Mouse (Mus musculus) heart, embryonic 13.5 days (tissue): ENCODE measurements around the gene Tmem235. TPM values are rescaled to one million over a fixed set of nuclear protein-coding genes. Genes with fewer than 3 reads are reported as not detected.

Source experiments
- ATAC-seq: fragments of 200-750 bp; cut with Nextera tagmentation; 2 replicates; pipeline ENCODE4 v1.8.0; 2017; ENCODE audit warnings: moderate TSS enrichment; ENCODE audit not compliant: insufficient number of reproducible peaks, low FRiP score, low TSS enrichment; ENCODE audit errors: extremely low read depth
- H3K27ac ChIP-seq: fragments of 300-500 bp; sonication (generic); replicated peaks from 2 replicates; pipeline ENCODE4 v1.5.1; 2015; ENCODE audit warnings: moderate library complexity, mild to moderate bottlenecking, inconsistent platforms
- H3K27me3 ChIP-seq: fragments of 300-500 bp; sonication (generic); replicated peaks from 2 replicates; pipeline ENCODE4 v1.6.1; 2015; ENCODE audit warnings: mild to moderate bottlenecking, inconsistent platforms
- H3K36me3 ChIP-seq: fragments of 300-500 bp; sonication (generic); 2 replicates; pipeline ENCODE4 v1.6.1; 2015; ENCODE audit warnings: mild to moderate bottlenecking, inconsistent platforms
- H3K4me1 ChIP-seq: fragments of 300-500 bp; sonication (generic); 2 replicates; pipeline ENCODE4 v1.6.1; 2015; ENCODE audit warnings: inconsistent platforms
- H3K4me2 ChIP-seq: fragments of 300-500 bp; sonication (generic); 2 replicates; pipeline ENCODE4 v1.6.1; 2015; ENCODE audit warnings: inconsistent platforms, mild to moderate bottlenecking, moderate library complexity
- H3K4me3 ChIP-seq: fragments of 300-500 bp; sonication (generic); 2 replicates; pipeline ENCODE4 v1.5.1; 2015; ENCODE audit warnings: moderate library complexity, mild to moderate bottlenecking, inconsistent platforms
- H3K9ac ChIP-seq: fragments of 300-500 bp; sonication (generic); 2 replicates; pipeline ENCODE4 v1.6.1; 2015; ENCODE audit warnings: inconsistent platforms, mild to moderate bottlenecking, moderate library complexity
- H3K9me3 ChIP-seq: fragments of 300-500 bp; sonication (generic); 2 replicates; pipeline ENCODE4 v1.6.1; 2016; ENCODE audit warnings: inconsistent platforms
- WGBS: fragments of 180-500 bp; shearing (Covaris S2); methylation state at CpG from one replicate; pipeline ENCODE4 v1.1.7; 2015; ENCODE audit warnings: mixed read lengths; 5-methylcytosine and 5-hydroxymethylcytosine counted together
- polyA plus RNA-seq: library from polyadenylated mRNA; unstranded; fragments of >200 nt; fragmentation: Nextera tagmentation; extraction: Ambion mirVana; gene quantifications from 2 replicates; pipeline ENCODE4 v1.2.1, GENCODE M21; 2015

The Tmem235 gene
- polyA plus RNA-seq, 1 experiment from 2014 or later = not detected

DNA sequence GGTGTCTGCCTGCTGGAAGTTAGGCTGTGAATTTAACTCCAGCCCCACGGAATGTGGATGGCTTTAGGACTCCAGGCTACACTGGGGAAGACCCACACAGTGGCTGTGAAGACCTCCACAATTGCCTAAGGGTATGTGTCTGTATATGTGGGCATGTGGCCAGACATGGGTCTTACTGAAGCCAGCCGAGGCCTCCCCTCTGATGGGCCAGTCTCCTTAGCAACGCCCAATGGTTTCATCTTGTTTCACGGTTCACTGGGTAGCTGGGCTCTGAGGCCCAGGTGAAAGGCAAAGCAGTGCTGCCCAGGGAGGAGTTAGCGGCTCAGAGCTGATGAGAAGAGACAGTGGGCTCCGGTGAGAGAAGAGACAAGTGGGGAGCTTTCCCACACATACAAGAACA is 5.4 kb downstream of the Tmem235 start:
- Histone ChIP-seq H3K4me2 (no peak overlapping the region), H3K9ac (0 out of 2 replicates have a peak overlapping the region, but pooled peaks have one; percentile 3), H3K27ac (no peak overlapping the region), H3K27me3 (peaks cover 45% of the 10 kb centered on the region), H3K9me3 (no peaks in the 10 kb centered on the region), H3K4me1 (peaks cover 6% of the 10 kb centered on the region; the same call in 1 of the 2 replicates), H3K4me3 (no peak overlapping the region), H3K36me3 (no peaks in the 10 kb centered on the region)
- WGBS = 48% methylated on average over 6 of the region's 6 CpGs
- ATAC-seq = no peak

DNA sequence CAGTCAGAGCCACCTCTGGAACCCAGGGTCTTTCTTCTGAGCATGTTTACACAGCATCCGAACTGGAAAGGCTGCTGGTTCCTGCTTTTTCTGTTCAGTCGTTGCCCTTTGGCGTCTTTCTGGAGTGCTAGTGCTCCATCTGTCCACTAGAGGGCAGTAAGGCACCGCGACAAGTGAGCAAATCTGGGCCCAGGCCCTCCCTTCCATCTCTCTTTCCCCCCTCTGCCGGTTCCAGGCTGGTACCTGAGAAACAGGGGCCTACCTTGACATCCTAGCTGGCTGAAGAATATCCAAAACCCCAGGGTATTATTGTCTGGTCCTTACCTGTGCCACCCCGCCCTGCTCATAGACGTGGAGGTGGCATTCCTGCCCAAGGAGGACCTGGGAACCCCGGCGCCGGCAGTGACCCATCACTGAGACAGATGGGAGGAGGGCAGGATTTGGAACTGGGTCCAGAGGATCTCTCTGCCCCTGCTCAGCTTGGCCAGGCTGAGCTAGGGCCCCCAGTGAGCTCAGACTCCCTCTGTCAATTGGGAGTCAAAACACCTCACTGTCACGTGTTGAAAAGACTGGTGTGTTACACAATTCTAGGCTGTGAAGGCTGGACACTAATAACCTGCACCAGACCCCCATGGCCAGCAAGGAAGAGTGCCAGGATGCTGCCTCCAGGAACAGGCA is 10.3 kb downstream of the Tmem235 start:
- Histone ChIP-seq H3K27ac (no peak overlapping the region), H3K27me3 (peaks cover 9% of the 10 kb centered on the region), H3K4me3 (no peak overlapping the region), H3K9me3 (no peaks in the 10 kb centered on the region), H3K4me2 (no peak overlapping the region), H3K4me1 (peaks cover 34% of the 10 kb centered on the region), H3K36me3 (no peaks in the 10 kb centered on the region), H3K9ac (0 out of 2 replicates have a peak overlapping the region, but pooled peaks have one; percentile 50)
- 34% methylated on average over 12 of the region's 12 CpGs for WGBS
- ATAC-seq = no peak

DNA sequence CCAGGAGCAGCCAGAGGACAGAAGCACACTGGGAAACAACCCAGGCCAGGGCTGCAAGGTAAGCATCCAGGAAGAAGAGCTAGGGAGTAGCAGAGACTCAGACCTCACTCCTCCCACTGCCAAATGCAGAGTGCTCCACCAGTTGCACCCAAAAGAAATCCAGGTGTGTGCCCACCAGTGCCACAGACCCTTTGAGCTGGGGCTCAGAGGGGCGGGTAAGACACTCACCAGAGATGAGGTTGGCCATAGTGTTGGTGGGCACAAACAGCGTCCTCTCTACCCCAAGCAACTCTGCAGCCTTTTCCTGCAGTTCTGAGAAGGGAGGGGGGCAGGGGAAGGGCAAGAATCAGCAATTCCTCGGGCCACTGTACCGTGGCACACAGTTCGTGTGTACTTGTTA is 10.8 kb downstream of the Tmem235 start:
- Histone ChIP-seq H3K4me2 (no peak overlapping the region), H3K4me3 (no peak overlapping the region), H3K27me3 (peaks cover 9% of the 10 kb centered on the region), H3K9me3 (no peaks in the 10 kb centered on the region), H3K9ac (no peak overlapping the region), H3K4me1 (peaks cover 37% of the 10 kb centered on the region), H3K27ac (no peak overlapping the region), H3K36me3 (no peaks in the 10 kb centered on the region)
- ATAC-seq = no peak
- WGBS = 78% methylated on average over 5 of the region's 5 CpGs

DNA sequence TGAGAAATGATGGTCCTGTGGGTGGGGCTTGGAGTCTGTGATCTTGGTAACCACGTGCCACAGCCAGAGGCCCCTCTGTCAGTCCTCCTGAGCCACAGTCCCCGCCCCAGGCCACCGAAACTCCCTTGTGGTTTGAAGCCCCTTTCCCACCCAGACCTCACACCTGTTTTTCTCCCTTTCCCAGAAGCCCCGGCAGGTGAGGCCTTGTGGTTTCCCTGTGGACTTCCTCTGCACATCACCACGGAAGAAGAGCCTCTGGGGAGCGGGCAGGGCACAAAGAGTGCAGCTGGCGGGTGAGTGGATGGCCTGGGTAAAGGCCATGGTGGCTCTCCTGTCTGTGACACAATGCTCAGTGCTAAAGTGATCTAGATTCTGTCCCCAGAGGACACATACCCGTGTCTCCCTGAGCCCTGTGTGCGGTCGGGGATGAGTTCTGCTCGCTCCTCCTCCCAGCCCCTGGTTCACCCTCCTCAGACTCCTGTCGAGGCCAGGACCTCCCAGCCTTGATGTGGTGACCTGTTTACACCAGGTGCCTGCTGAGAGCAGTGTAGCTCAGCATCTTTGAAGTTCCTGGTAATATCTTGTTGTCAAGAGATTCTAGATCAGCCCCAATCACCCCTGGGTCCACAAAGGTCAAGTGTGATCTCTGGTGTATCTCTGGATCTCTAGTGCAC is 11.5 kb downstream of the Tmem235 start:
- 59% methylated on average over 12 of the region's 12 CpGs for WGBS

DNA sequence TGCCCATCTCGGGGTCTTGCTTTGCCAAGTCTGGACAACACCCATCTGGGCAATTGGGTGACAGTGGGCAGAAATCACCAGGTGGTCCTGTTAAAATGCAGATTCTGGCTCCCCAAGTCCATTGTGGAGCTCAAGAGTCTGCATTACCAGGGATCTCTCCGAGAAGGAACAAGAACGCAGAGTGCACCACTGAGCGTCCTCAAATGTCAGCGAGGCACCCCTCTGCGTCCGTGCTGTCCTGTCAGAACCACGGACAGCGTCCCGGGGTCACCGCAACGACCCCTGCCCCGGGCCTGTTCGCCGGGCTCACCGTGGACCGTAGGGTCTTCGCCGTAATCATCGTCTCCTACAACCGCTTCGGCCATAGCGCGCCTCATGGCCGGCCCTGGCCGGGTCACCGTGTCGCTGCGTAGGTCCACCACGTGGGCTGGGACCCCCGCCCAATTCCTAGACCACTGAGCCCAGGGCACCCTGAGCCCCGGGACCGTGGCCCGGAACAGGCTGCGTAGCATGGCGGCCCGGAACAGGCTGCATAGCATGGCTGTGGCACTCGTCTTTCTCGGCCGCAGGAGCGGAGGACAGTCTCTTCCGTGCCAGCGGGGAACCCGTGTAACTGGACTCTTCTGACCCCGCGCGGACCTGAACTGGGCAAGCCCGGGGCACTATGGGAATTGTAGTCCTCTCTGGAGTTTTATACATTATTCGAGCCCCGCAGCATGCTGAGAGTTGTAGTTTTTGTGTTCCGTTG is 12.5 kb downstream of the Tmem235 start, which contains the start of gene Tha1:
Tha1 (minus strand) TSS at position 621 of the 748 bp plus-strand sequence.
- peak within 1 kb of the TSS; percentile 85 for H3K9ac ChIP-seq
- WGBS = 2% methylated on average over 51 of the region's 51 CpGs
- H3K4me3 ChIP-seq = peak within 1 kb of the TSS; percentile 74
- H3K9me3 ChIP-seq = no peaks in the 10 kb centered on the region
- peak within 1 kb of the TSS; percentile 94 for H3K4me2 ChIP-seq
- no peaks in the 10 kb centered on the region for H3K36me3 ChIP-seq
- H3K27me3 ChIP-seq = peaks cover 9% of the 10 kb centered on the region
- peak within 1 kb of the TSS; percentile 40; the same call in 1 of the 2 replicates for H3K27ac ChIP-seq
- ATAC-seq = peak; percentile 33; the same call in 1 of the 2 replicates
- peaks cover 54% of the 10 kb centered on the region for H3K4me1 ChIP-seq

More for the DNA sequence above, 11.5 kb downstream of the Tmem235 start:
- no peak overlapping the region for H3K4me3 ChIP-seq
- H3K9me3 ChIP-seq = no peaks in the 10 kb centered on the region
- H3K27me3 ChIP-seq = peaks cover 9% of the 10 kb centered on the region
- no peak overlapping the region for H3K9ac ChIP-seq
- H3K4me2 ChIP-seq = peak overlapping the region; percentile 94; the same call in 1 of the 2 replicates
- no peaks in the 10 kb centered on the region for H3K36me3 ChIP-seq
- no peak overlapping the region for H3K27ac ChIP-seq
- ATAC-seq = no peak
- peaks cover 44% of the 10 kb centered on the region for H3K4me1 ChIP-seq

DNA sequence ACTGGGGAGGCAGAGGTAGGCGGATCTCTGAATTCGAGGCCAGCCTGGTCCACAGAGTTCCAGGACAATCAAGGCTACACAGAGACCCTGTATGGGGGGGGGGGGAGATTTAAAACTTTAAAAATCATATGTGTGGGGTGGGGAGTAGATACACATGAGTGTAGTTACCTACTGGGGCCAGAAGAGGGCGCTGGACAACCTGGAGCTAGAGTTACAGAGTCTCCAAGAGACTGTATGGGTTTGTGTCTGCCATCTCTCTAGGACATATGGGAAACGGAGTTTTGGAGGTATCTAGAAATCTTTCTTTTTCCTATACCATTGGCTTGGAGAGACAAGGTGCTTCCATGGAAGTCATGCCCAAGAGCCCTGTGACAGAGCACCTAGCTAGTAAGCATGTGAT is 13.9 kb downstream of the Tmem235 start:
- H3K4me1 ChIP-seq = peaks cover 68% of the 10 kb centered on the region
- H3K27ac ChIP-seq = no peak overlapping the region
- WGBS = 65% methylated on average over 4 of the region's 4 CpGs
- H3K4me2 ChIP-seq = no peak overlapping the region
- H3K9me3 ChIP-seq = no peaks in the 10 kb centered on the region
- no peaks in the 10 kb centered on the region for H3K36me3 ChIP-seq
- no peak overlapping the region for H3K9ac ChIP-seq
- no peak overlapping the region for H3K4me3 ChIP-seq
- peaks cover 9% of the 10 kb centered on the region for H3K27me3 ChIP-seq
- no peak for ATAC-seq

DNA sequence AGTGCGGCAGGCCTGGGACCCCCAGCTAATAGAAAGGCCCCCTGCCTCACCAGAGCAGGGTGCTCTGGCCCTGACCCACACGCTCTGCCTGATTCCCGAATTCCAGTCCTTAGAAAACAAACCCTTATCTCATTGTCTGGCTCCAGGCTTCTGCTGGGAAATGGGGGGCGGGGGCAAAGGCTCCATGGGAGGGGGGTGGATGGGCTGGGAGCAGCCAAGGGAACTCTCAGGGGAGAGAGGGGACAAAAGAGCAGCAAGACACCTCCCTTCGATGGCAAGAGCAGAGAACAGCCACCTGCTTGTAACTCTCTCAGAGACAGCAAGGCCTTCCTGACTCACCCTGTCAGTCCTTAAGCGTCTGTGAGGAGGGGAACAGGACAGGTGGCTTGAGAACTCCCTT is 15.1 kb downstream of the Tmem235 start:
- no peaks in the 10 kb centered on the region for H3K36me3 ChIP-seq
- H3K27me3 ChIP-seq = peaks cover 9% of the 10 kb centered on the region
- no peak for ATAC-seq
- WGBS = 7% methylated on average over 6 of the region's 6 CpGs
- peak overlapping the region; percentile 65 for H3K9ac ChIP-seq
- peak overlapping the region; percentile 71 for H3K27ac ChIP-seq
- H3K4me1 ChIP-seq = peaks cover 68% of the 10 kb centered on the region
- H3K9me3 ChIP-seq = no peaks in the 10 kb centered on the region
- H3K4me2 ChIP-seq = peak overlapping the region; percentile 29; the same call in 1 of the 2 replicates
- no peak overlapping the region for H3K4me3 ChIP-seq

DNA sequence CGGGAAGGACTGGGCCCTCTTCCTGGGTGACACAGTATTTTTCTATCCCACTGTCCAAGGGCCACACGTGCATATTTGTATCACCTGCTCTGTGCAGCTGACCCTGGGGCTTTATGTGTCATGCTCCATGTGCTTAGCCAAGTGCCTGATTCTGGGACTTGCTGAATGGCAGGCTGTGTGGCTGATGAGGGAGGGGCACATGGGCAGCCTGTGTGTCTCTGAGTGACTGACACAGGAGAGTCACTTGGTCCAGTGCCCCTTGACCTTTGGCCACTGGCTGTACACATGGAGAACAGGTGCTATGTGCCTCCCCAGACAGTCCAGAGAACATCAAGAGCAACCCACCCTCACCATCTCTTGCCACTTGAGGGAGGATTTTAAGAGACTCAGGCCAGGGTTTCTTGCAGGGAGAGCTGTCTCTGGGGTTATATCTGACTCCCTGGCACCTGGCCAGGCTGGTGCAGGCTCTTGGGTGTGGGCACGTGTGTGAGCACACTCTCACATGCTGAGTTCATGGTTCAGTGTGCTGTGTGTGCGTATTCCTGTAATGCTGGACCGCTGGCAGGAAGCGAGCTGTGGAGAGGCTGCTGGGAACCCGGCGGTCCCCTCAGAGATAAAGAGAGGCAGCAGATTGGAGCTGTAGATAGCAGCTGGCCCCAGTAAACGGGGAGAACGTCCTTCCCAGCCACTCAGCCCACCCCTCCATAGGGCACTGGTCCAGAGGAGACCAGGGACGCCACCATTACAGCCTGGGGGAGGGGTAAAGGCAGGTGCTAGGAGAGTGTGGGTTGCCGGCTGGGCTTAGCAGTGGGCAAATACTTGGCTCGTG is 17.6 kb downstream of the Tmem235 start:
- Histone ChIP-seq H3K27ac (peak overlapping the region; percentile 29), H3K27me3 (no peaks in the 10 kb centered on the region), H3K36me3 (no peaks in the 10 kb centered on the region), H3K9ac (peak overlapping the region; percentile 65), H3K4me3 (peak overlapping the region; percentile 29), H3K4me1 (peaks cover 77% of the 10 kb centered on the region), H3K9me3 (no peaks in the 10 kb centered on the region), H3K4me2 (peak overlapping the region; percentile 54)
- 13% methylated on average over 13 of the region's 13 CpGs for WGBS
- ATAC-seq = no peak; the same call in 1 of the 2 replicates

DNA sequence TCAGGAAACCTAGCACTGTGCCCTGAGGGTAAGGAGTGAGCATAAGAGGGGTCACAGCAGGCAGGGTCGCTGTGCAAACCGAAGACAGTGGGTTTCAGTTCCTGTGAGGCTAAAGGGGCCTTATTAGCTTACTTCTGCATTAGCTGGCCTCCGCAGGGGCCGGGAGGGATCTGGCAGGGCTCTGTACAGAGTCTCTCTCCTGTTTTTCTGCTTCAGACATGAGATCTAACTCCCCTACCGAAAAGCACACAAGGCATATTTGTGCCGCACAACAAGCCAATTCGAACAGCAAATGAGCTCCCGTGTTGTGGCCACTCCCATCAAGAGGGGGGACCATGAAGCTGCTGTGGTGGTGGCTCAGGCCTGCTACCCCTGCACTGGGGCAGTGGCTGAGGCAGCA is 18.3 kb downstream of the Tmem235 start:
- H3K36me3 ChIP-seq = no peaks in the 10 kb centered on the region
- H3K27ac ChIP-seq = peak overlapping the region; percentile 29
- H3K27me3 ChIP-seq = peaks cover 3% of the 10 kb centered on the region; the same call in 1 of the 2 replicates
- no peaks in the 10 kb centered on the region for H3K9me3 ChIP-seq
- H3K4me1 ChIP-seq = peaks cover 74% of the 10 kb centered on the region
- peak overlapping the region; percentile 54 for H3K4me2 ChIP-seq
- no peak for ATAC-seq
- 36% methylated on average over 8 of the region's 8 CpGs for WGBS
- peak overlapping the region; percentile 29; the same call in 1 of the 2 replicates for H3K4me3 ChIP-seq
- H3K9ac ChIP-seq = peak overlapping the region; percentile 65

DNA sequence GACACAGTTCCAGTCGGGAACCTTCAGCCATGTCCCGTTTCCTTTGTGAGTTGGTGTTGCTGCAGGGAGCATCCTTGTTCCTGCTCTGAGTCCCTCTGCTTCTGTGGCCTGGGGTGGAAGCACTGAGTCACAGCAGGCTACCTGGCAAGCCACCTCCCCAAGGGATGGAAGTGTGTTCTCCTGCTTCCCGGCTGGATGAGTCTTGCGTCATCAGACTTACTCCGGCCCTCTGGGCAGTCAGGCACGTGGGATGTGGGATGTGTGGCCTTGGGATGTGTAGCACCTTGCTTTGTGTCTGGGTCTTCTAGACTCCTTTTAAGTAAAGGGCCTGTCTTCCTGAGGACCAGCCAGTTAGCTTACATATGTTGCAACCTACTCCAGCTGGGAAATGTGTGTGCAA is 19.1 kb downstream of the Tmem235 start:
- Histone ChIP-seq H3K9me3 (no peaks in the 10 kb centered on the region), H3K36me3 (no peaks in the 10 kb centered on the region), H3K4me2 (no peak overlapping the region), H3K4me1 (peaks cover 72% of the 10 kb centered on the region), H3K27me3 (peaks cover 7% of the 10 kb centered on the region; the same call in 1 of the 2 replicates), H3K4me3 (no peak overlapping the region), H3K9ac (no peak overlapping the region), H3K27ac (no peak overlapping the region)
- WGBS = 78% methylated on average over 6 of the region's 6 CpGs
- ATAC-seq = no peak
